Mouse (Mus musculus) megakaryocyte, adult 5-6 weeks (primary cell): ENCODE measurements around the gene Uqcc1. TPM values are rescaled to one million over a fixed set of nuclear protein-coding genes. Genes with fewer than 3 reads are reported as not detected.
"Not testable (repeated sequence)": the region's sequence is repeated elsewhere in the genome, so short reads cannot be mapped to it uniquely, and the experiment has no call there.

Experiments used
- ATAC-seq: 2 replicates; pipeline ENCODE4 v1.8.0; 2016; ENCODE audit warnings: mild to moderate bottlenecking, inconsistent platforms; ENCODE audit not compliant: poor library complexity, severe bottlenecking
- total RNA-seq, 2 experiments: library from RNA; stranded (forward) in 1 of 2; stranded (reverse) in 1 of 2; fragments of 153-499, 151-499 nt in 1 of 2; fragments of 221-1000, 200-1000 nt in 1 of 2; gene quantifications; 2 replicates each; pipeline versions ENCODE4 v1.2.3 to v1.2.4; 2015 to 2017

Uqcc1 gene
- total RNA-seq, 2 experiments from 2014 or later: 17.4 to 38.4 TPM

GRCm38 (mm10) chr2:155939897-155940529 is 9.9 kb upstream of the Uqcc1 start:
- ATAC-seq: 0 out of 2 replicates have a peak, but pooled peaks have one; percentile 24

GRCm38 (mm10) chr2:155928711-155929345 is 1.3 kb downstream of the Uqcc1 start:
- no peak for ATAC-seq

- ATAC-seq: not testable (repeated sequence)
These were observed 4.9 kb downstream of the Uqcc1 start for GRCm38 (mm10) chr2:155925213-155925612.

GRCm38 (mm10) chr2:155923143-155923542 is 7.0 kb downstream of the Uqcc1 start:
- peak; percentile 33; the same call in 1 of the 2 replicates for ATAC-seq

GRCm38 (mm10) chr2:155914684-155915083 is 15.4 kb downstream of the Uqcc1 start:
- ATAC-seq: no peak

GRCm38 (mm10) chr2:155903632-155904008 is 26.5 kb downstream of the Uqcc1 start:
- ATAC-seq: no peak

GRCm38 (mm10) chr2:155902989-155903631 is 27.0 kb downstream of the Uqcc1 start:
- no peak for ATAC-seq

GRCm38 (mm10) chr2:155895046-155895735 is 34.9 kb downstream of the Uqcc1 start:
- ATAC-seq: no peak

GRCm38 (mm10) chr2:155894307-155895045 is 35.6 kb downstream of the Uqcc1 start:
- ATAC-seq: no peak

GRCm38 (mm10) chr2:155886776-155887175 is 43.3 kb downstream of the Uqcc1 start:
- ATAC-seq: no peak

- ATAC-seq: no peak
These were observed 44.8 kb downstream of the Uqcc1 start for GRCm38 (mm10) chr2:155885271-155885697.

- ATAC-seq: no peak
These were observed 48.0 kb downstream of the Uqcc1 start for GRCm38 (mm10) chr2:155882087-155882486.

- ATAC-seq: peak; percentile 95
These were observed 50.9 kb downstream of the Uqcc1 start for GRCm38 (mm10) chr2:155878964-155879876.

- ATAC-seq: no peak
These were observed 56.5 kb downstream of the Uqcc1 start for GRCm38 (mm10) chr2:155873636-155874035.

- ATAC-seq: no peak
These were observed 57.1 kb downstream of the Uqcc1 start for GRCm38 (mm10) chr2:155872930-155873507.

- no peak for ATAC-seq
These were observed 57.6 kb downstream of the Uqcc1 start for GRCm38 (mm10) chr2:155872486-155872885.

GRCm38 (mm10) chr2:155869772-155870171 is 60.3 kb downstream of the Uqcc1 start:
- ATAC-seq: no peak

- ATAC-seq: no peak
These were observed 61.8 kb downstream of the Uqcc1 start for GRCm38 (mm10) chr2:155868320-155868719.

- no peak for ATAC-seq
These were observed 66.7 kb downstream of the Uqcc1 start for GRCm38 (mm10) chr2:155863301-155863867.
